Mouse (Mus musculus): ENCODE data around the gene Smyd3.

Gene Smyd3

DNA sequence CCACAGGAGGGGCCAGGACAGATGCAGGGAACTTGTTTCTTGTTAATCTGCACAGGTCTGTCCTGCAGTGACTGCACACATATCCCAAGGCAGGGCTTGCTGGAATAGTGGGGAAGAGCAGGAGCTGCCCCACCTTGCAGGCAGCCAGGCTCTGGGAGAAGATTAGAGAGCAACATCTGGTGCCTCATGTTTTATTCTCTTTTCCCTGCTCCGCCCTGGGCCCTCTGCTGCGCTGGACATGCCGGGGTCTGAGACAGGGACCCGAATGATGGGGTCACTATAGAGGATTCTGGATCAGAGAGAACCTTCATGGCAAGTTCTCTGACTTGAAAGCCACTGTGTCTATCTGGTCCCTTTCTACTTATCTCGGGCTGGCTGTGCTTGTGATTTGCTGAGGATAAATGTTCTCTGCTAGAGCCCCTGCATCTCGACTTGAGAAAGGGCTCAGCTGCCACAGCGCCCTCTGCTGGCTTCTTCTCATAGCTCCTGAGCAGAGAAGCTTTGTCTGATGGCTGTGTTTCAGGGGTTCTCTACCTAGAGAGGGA, 557.8 kb downstream of the Smyd3 start:
- peak; percentile 41 to 81 for DNase-seq (ENCODE audit: low spot score in 2 of 2)

DNA sequence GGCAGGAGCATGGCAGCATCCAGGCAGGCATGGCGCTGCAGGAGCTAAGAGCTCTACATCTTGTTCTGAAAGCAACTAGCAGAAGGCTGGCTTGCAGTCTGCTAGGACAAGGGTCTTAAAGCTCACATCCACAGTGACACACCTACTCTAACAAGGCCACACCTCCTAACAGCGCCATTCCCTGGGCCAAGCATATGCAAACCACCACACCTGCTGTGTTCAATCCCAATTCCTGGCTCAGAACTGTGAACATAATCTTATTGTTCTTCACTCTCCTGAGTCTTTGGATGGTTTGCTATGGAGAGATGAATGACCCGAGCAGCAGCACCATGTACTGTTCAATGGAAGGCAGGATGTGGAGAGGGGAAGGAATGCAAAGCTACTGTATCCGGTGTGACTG, 559.2 kb downstream of the Smyd3 start:
- DNase-seq (ENCODE audit: low spot score in 2 of 2) = no peak

DNA sequence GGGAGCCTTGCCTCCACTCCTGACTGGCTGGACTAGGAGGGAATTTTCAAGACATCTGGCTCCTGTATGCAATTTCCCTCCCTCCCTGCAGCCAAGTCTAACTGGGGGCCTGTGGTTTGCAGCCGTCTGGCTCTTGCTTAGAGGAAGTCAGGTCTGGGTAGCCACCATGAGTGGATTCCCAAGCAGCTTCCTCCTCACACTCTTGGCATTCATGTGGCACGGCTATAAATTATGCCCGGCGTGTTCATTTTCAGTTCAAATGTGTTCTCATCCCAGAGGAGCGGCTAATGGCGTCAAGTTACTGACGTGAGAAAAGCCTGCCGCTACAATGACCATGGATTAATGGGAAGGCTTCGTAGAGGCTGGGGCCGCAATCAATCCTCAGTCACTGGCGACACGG, 564.9 kb downstream of the Smyd3 start:
- no peak for DNase-seq (ENCODE audit: low spot score in 2 of 2)

DNA sequence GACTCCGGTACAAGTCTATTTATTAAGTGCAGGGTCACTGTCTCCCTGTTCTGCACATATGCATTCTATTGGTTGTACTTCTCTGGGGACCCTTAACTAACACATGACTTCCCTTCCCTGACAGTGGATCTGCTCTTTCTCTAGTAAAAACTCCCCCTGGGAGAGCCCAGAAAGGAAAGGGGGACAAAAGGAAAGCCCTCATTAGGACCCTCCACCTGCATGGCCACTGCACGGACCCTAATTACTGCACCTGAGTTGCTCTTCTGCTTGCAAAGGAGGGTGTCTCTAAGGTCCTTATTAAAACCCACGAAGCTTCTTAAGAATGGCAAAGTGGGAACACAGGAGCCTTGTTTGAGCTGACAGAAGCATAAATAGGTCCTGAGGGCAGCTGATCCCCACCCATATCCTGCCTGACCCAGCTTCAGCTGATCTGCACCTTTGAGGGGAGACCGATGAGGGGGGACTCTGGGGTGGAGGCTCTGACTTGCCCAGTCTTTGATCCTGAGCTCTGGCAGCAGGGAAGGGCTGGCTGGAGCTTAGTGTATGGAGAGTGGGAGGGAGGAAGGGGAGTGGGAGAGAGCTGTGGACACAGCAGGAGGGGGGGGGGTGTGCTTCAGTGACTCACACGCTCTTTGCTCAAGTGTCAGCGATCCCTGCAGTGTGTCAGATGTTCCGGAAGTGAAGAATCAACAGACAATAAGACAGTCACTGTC, 575.4 kb downstream of the Smyd3 start:
- no peak for DNase-seq (ENCODE audit: low spot score in 2 of 2)

DNA sequence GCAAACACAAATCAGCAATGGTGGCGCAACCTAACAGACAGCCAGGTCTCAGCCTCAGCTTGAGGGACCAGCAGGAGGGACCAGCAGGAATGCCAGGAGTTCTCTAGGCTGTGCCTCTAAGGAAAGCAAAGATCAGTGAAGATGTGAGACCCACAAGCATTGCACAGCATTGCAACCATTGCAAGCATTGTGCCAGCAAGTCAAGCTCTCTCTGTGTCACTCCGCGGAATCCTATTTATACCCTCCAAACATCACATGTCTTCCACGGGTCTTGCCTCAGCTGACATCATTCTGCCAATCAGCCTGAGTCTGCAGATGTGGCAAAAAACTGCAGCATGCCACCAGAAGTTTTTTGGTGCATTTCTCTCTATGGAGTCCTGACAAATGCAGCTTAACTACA, 577.5 kb downstream of the Smyd3 start:
- no peak for DNase-seq (ENCODE audit: low spot score in 2 of 2)

DNA sequence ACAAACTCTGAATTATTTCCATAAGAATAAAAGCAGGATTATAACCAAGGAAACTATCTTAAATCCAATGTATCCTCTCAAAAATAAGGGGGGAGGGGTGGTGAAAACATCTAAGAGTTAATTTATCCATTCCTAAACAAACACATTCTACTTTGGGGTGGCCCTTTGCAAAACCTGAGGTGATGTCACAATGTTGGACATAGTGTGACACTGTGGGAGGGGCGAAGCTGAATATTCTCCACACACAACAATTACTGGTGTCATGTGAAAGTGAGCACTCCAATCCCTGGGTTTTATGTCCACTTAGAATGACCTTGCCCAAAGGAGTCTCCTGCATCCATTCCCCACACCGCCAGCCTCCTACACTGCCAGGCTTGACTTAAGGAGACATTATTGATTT, 580.9 kb downstream of the Smyd3 start:
- no peak for DNase-seq (ENCODE audit: low spot score in 2 of 2)

DNA sequence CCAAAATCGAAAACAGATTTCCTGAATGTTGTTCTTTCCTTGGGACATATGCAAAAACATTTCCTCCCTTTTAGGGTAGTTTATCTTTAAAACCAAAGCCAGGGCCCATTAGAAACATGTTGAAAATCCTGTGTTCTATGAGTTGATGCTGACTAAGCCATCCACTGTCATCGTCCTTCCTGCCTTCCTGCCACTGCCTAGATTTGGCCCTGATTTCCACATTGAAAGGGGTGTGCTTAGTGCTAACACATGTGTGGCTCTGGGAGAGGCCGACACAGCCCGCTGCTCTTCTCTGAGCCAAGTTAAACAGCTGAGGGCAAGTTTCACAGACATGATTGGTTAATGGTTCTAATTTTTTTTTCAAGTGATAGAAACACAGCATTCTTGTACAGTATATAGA, 581.4 kb downstream of the Smyd3 start:
- no peak for DNase-seq (ENCODE audit: low spot score in 2 of 2)

DNA sequence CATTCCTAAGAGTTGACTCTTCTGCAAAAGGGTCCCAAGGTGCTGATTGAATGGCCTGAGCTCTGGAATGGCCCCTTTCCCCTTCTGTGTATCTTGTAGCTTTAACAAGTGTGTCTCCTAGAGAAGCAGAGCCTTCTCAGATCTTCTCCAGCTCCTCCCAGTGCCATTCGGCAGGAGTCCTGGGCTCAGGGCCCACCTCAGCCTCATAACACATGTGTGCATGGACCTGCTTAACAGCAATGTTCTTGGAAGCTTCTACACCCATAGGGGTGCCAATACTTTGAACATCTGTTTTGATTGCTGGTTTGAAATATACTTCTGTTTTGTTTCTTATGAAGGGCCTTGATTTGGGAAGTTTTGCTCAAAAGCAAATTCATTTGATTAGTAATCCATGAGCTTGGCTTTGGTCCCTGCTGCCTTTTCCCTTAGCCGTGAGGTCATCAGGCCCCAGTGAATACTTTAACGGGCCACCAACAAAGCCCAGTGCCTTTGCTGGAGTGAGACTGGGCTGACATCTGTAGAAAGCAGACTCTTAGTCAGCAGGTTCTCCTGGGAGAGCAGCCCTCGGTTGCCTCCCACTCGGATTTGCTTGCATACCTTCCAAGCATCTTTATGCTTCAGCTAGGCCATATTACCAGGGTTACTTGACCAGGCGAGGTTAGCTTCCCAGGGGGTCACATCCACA, 583.7 kb downstream of the Smyd3 start:
- no peak for DNase-seq (ENCODE audit: low spot score in 2 of 2)

DNA sequence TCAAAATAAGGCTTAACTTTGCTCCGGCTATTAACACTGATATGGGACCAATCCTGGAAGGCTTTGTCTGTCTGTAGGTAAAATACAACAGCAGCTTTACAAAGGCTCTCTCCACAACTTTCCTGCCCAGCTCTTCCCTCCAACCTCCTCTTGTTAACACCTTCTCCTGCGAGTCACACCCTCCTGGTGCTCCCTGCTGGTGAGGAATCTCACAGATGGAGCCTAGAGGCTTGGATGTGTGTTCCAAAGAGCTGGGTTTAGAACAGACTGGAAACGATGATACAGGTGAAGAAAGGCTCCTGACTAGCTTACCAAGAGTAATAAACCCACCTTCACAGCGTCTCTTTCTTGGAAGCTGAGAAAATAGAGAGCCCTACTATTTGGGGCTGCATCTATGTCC, 588.3 kb downstream of the Smyd3 start:
- DNase-seq (ENCODE audit: low spot score in 2 of 2) = no peak

DNA sequence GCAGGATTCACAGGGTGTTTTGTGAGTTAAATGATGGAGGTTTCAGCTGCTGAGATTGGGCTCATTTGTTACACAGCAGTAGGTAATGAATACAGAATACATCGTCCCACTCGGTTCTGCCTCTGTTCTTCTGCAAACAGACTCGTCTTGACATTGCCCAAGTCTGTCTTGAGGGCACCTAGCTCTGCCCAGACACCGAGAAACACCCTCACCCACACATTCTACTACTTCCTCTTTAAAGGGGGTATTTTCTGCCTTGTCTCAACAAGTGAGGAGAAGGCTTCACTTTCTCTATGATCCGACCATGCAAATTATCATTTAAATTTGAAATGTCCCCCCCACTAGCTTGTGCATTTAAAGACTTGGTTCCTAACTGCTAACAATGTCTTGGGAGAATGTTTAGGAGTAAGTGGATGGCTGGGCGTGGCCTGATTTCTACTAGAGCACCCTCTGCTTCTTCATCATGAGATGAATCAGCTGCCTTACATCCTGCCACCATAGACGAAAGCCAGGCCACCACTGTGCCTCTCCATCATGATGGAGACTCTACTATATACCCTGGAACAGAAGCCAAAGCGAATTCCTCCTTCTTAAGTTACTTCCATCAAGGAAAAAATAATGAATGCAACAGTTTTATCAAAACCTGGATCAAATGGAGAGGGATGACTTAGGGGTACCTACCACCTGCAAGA, 593.2 kb downstream of the Smyd3 start:
- DNase-seq (ENCODE audit: low spot score in 2 of 2) = no peak

DNA sequence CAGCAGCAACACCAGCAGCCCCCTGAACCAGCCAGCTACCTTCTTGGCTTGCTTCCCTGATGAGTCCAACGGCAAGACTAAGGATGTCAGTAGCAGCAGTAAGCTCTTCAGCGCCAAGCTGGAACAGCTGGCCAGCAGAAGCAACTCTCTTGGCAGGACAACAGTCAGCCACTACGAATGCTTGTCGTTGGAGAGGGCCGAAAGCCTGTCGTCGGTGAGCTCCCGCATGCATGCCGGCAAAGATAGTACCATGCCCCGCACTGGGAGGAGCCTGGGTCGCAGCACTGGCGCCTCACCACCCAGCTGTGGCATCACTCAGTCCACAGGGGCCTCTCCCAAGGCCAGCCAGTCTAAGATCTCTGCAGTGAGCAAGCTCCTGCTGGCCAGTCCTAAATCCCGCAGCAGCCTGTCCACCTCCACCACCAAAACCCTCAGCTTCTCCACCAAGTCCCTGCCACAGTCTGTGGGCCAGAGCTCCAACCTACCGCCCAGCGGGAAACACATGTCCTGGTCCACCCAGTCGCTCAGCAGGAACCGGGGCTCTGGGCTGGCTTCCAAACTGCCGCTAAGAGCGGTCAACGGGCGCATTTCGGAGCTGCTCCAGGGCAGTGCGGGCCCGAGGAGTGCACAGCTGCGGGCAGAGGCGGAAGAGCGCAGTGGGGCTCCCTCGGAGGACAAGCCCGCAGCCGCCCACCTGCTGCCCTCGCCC, 600.5 kb downstream of the Smyd3 start:
- no peak for DNase-seq (ENCODE audit: low spot score in 2 of 2)

DNA sequence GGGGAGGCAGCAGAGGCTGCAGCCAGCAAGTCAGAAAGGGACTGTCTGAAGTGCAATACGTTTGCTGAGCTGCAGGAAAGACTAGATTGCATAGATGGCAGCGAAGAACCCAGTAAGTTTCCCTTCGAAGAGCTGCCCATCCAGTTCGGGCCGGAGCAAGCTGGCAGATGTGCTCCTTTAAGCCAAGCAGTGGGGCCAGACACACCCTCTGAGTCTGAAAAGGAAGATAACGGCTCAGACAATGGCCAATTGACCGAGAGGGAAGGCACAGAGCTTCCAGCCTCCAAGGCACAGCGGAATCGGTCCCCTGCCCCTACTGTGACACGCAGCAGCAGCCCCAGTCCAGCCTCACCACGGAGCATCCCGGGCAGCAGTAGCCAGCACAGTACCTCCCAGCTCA, 602.8 kb downstream of the Smyd3 start:
- DNase-seq (ENCODE audit: low spot score in 2 of 2) = no peak

DNA sequence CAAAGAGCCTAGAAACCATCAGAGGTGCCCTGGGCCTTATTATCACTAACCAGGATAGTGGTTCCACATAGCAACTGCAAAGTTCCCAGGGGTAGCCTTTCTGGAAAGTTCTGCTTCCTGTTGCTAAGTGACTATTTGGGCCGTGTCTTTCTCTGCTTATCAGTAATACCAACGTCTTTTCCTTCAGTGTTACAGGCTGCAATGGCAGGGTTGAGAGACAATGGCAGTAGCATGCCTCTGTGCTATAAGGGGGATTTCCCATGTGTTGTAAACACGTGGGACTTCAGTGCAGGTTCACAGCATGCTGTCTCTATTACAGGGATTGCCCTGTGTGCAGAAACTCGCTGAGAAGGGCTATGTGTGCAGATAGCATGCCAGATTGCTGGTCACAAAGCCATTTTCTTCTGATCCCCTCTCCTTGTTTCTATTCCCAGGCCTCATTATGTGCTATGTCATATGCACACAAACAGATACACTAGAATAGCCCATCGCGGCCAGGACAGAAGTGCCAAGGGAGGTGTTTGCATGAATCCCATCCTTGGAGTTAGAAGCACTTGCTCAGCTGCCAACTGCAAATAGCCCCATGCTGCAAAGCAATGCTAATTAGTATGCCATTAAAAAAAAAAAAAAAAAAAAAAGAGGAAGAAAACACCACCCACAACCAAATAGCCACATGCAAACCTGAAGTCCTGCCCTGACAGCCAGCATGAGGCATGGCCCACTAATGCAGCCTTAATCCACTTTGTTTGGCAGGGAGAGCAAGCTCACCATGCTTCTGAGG, 604.7 kb downstream of the Smyd3 start:
- no peak for DNase-seq (ENCODE audit: low spot score in 2 of 2)

DNA sequence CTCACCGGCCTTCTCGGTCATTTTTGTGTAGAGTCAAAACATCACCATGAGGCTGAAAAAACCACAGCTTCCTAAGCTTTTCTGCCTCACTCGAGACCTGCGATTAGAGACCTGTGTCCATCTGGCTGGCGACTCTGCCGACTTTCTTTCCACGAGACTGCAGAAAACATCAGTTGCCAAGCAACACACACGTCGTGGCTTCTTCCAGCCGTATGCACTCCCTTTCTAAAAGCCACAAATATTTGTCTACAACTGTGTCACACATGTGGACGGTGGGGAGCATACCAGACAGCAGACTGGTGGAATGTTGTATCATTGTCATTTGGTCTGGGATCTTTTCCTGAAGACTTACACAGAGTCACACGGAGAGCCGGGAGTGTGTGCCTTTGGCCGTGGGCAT, 606.9 kb downstream of the Smyd3 start:
- no peak for DNase-seq (ENCODE audit: low spot score in 2 of 2)
